Mouse (Mus musculus) brown adipose tissue, adult 24 weeks (tissue): ENCODE measurements around the gene Kcnc1. TPM values are rescaled to one million over a fixed set of nuclear protein-coding genes. Genes with fewer than 3 reads are reported as not detected.

ENCODE experiments used
- H3K27ac ChIP-seq: fragments of 200-500 bp; replicated peaks from 2 replicates; pipeline ENCODE4 v1.5.1; 2012; ENCODE audit warnings: low read depth, mild to moderate bottlenecking, low read length
- H3K4me1 ChIP-seq: fragments of 200-500 bp; 2 replicates; pipeline ENCODE4 v1.6.1; 2012; ENCODE audit warnings: low read length, mixed read lengths; ENCODE audit not compliant: control insufficient read depth, insufficient read depth, insufficient read length
- H3K4me3 ChIP-seq: fragments of 200-500 bp; 2 replicates; pipeline ENCODE4 v1.5.1; 2012; ENCODE audit warnings: low read depth, mild to moderate bottlenecking, low read length, moderate library complexity; ENCODE audit not compliant: insufficient read depth
- polyA plus RNA-seq: library from polyadenylated mRNA; stranded (reverse); fragments of >200 nt; gene quantifications from 2 replicates; pipeline ENCODE4 v1.2.4, GENCODE M21; 2012; ENCODE audit not compliant: missing spikeins, insufficient read depth, insufficient read length

The Kcnc1 gene
- polyA plus RNA-seq, 1 experiment: 0.36 TPM

- Histone ChIP-seq H3K4me3 (no peak overlapping the region), H3K4me1 (no peaks in the 10 kb centered on the region), H3K27ac (no peak overlapping the region)
Measured at GRCm38 (mm10) chr7:46422764-46423412, 26.6 kb downstream of the Kcnc1 start.

GRCm38 (mm10) chr7:46423951-46424350 is 27.7 kb downstream of the Kcnc1 start:
- Histone ChIP-seq H3K4me3 (no peak overlapping the region), H3K27ac (no peak overlapping the region)

GRCm38 (mm10) chr7:46425012-46425411 is 28.7 kb downstream of the Kcnc1 start:
- Histone ChIP-seq H3K4me3 (no peak overlapping the region), H3K4me1 (no peaks in the 10 kb centered on the region), H3K27ac (no peak overlapping the region)

More at GRCm38 (mm10) chr7:46423951-46424350, 27.7 kb downstream of the Kcnc1 start:
- no peaks in the 10 kb centered on the region for H3K4me1 ChIP-seq

GRCm38 (mm10) chr7:46433874-46434273 is 37.6 kb downstream of the Kcnc1 start:
- Histone ChIP-seq H3K27ac (no peak overlapping the region), H3K4me1 (no peaks in the 10 kb centered on the region), H3K4me3 (no peak overlapping the region)

GRCm38 (mm10) chr7:46435833-46436232 is 39.5 kb downstream of the Kcnc1 start:
- H3K4me1 ChIP-seq: no peaks in the 10 kb centered on the region
- H3K4me3 ChIP-seq: no peak overlapping the region
- H3K27ac ChIP-seq: no peak overlapping the region

GRCm38 (mm10) chr7:46438537-46439141 is 42.3 kb downstream of the Kcnc1 start:
- Histone ChIP-seq H3K4me1 (no peaks in the 10 kb centered on the region), H3K27ac (no peak overlapping the region), H3K4me3 (no peak overlapping the region)

- Histone ChIP-seq H3K4me1 (no peaks in the 10 kb centered on the region), H3K4me3 (no peak overlapping the region), H3K27ac (no peak overlapping the region)
Measured at GRCm38 (mm10) chr7:46443163-46443562, 46.9 kb downstream of the Kcnc1 start.

GRCm38 (mm10) chr7:46445896-46446295 is 49.6 kb downstream of the Kcnc1 start:
- Histone ChIP-seq H3K27ac (no peak overlapping the region), H3K4me1 (no peaks in the 10 kb centered on the region), H3K4me3 (no peak overlapping the region)

GRCm38 (mm10) chr7:46447473-46448165 is 51.3 kb downstream of the Kcnc1 start:
- Histone ChIP-seq H3K4me3 (no peak overlapping the region), H3K4me1 (no peaks in the 10 kb centered on the region)

GRCm38 (mm10) chr7:46448922-46449645 is 52.8 kb downstream of the Kcnc1 start:
- no peak overlapping the region for H3K27ac ChIP-seq
- H3K4me3 ChIP-seq: no peak overlapping the region
- H3K4me1 ChIP-seq: no peaks in the 10 kb centered on the region

More at GRCm38 (mm10) chr7:46447473-46448165, 51.3 kb downstream of the Kcnc1 start:
- no peak overlapping the region for H3K27ac ChIP-seq

- Histone ChIP-seq H3K4me3 (no peak overlapping the region), H3K27ac (no peak overlapping the region), H3K4me1 (no peaks in the 10 kb centered on the region)
Measured at GRCm38 (mm10) chr7:46453930-46454679, 57.8 kb downstream of the Kcnc1 start.

- Histone ChIP-seq H3K4me3 (no peak overlapping the region), H3K27ac (no peak overlapping the region), H3K4me1 (no peaks in the 10 kb centered on the region)
Measured at GRCm38 (mm10) chr7:46457889-46458288, 61.6 kb downstream of the Kcnc1 start.

- Histone ChIP-seq H3K4me3 (no peak overlapping the region), H3K27ac (no peak overlapping the region), H3K4me1 (no peaks in the 10 kb centered on the region)
Measured at GRCm38 (mm10) chr7:46459200-46459599, 62.9 kb downstream of the Kcnc1 start.

- Histone ChIP-seq H3K27ac (no peak overlapping the region), H3K4me3 (no peak overlapping the region), H3K4me1 (no peaks in the 10 kb centered on the region)
Measured at GRCm38 (mm10) chr7:46459605-46460245, 63.4 kb downstream of the Kcnc1 start.
